Mouse (Mus musculus) CH12.LX (cell line): Measurements from ENCODE around the gene Epha2.

Source experiments
- BHLHE40 ChIP-seq: IDR thresholded peaks from 2 replicates; pipeline ENCODE4 v1.6.1; 2011; ENCODE audit warnings: mild to moderate bottlenecking, low read depth, low read length, improper control_type of control experiment
- CTCF ChIP-seq, 2 experiments: IDR thresholded peaks in 1 of 2; conservative IDR thresholded peaks in 1 of 2; 2 replicates each; pipeline ENCODE4 v1.5.1; 2011 to 2012; ENCODE audit warnings: low read depth in 2 of 2, low read length in 2 of 2, improper control_type of control experiment in 1 of 2, inconsistent platforms in 1 of 2, mild to moderate bottlenecking in 1 of 2, moderate library complexity in 1 of 2
- ELF1 ChIP-seq: IDR thresholded peaks from 2 replicates; pipeline ENCODE4 v1.6.1; 2014; ENCODE audit warnings: low read depth, mild to moderate bottlenecking, inconsistent platforms, low read length, improper control_type of control experiment
- EP300 ChIP-seq: IDR thresholded peaks from 2 replicates; pipeline ENCODE4 v1.6.1; 2011; ENCODE audit warnings: low read length, improper control_type of control experiment
- NELFE ChIP-seq: IDR thresholded peaks from 2 replicates; pipeline ENCODE4 v1.6.1; 2011; ENCODE audit warnings: low read depth, low read length, improper control_type of control experiment
- POLR2A ChIP-seq: IDR thresholded peaks from 2 replicates; pipeline ENCODE4 v1.6.1; 2011; ENCODE audit warnings: low read depth, mild to moderate bottlenecking, improper control_type of control experiment, low read length
- ZKSCAN1 ChIP-seq: IDR thresholded peaks from 2 replicates; pipeline ENCODE4 v1.6.1; 2012; ENCODE audit warnings: low read depth, inconsistent platforms, low read length, improper control_type of control experiment, borderline replicate concordance
- ZNF384 ChIP-seq: IDR thresholded peaks from 2 replicates; pipeline ENCODE4 v1.6.1; 2012; ENCODE audit warnings: low read depth, low read length, improper control_type of control experiment, inconsistent platforms

DNA sequence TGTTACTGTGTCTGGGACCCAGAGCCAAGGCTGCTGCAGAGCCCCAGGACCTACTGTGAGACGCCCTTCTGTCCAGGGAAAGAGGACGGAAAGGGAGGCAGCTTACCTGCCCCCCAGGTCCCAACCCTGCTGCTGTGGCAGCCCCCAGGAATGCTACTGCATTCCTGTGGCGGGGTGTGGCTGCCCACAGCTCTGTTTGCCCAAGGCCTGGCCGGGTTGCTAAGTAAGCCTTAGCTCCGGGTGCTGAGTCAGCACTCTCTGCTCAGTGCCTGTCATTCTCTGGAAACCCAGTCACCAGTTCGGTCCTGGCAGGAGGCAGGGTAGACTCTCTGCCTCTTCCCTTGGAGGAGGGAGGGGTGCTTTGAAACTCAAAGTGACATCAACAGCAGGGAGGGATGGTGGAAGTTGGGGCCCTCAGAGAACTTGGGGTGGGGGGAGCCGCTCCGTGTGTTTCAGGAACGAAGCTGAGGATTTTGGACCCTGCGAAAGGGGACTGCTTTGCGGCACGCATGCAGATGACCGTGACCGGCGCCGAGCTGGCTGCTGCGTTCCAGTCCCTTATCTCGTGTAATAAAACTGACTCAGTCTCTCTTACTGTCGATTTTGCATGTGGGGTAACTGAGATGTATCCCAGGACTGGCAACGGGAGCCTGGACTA is 14.1 kb upstream of the Epha2 start:
- TF ChIP-seq EP300: no peak
- no peak for TF ChIP-seq ZNF384
- no peak for TF ChIP-seq POLR2A
- no peak for TF ChIP-seq CTCF (conservative IDR thresholded peaks at IDR 0.05 in 1 of 2, IDR thresholded peaks at IDR 0.05 in 1 of 2; ENCODE audit: low read depth in 2 of 2, low read length in 2 of 2)
- TF ChIP-seq BHLHE40: no peak
- no peak for TF ChIP-seq NELFE
- no peak for TF ChIP-seq ZKSCAN1
- no peak for TF ChIP-seq ELF1
